Mouse (Mus musculus) left cerebral cortex, postnatal 10 days (tissue): ENCODE data around the gene Irx3. TPM values are rescaled to one million over a fixed set of nuclear protein-coding genes. Genes with fewer than 3 reads are reported as not detected.

Experiments used
- DNase-seq, 2 experiments: peaks; one replicate each; pipeline ENCODE4 v3.0.0; 2021 to 2022; ENCODE audit warnings: low spot score in 2 of 2, mixed read lengths in 1 of 2; ENCODE audit errors: extremely low spot score in 1 of 2
- intact Hi-C: fragments of 180-260 bp; cut with DNase I; formaldehyde crosslinking; loops from one replicate; pipeline ENCODE4 v1.15.1; 2025
- total RNA-seq, 2 experiments: library from RNA; stranded (reverse); gene quantifications; 2 replicates each; pipeline ENCODE4 v1.2.3; 2021

Gene Irx3
- total RNA-seq, 2 experiments from 2014 or later: 0.17 to 0.18 TPM

GRCm38 (mm10) chr8:91755062-91755461 lies 46.8 kb downstream of the Irx3 start:
- intact Hi-C loops: no loop called here

GRCm38 (mm10) chr8:91750794-91751125 lies 51.1 kb downstream of the Irx3 start:
- intact Hi-C loops: no loop called here
- DNase-seq: no peak

More at GRCm38 (mm10) chr8:91755062-91755461, 46.8 kb downstream of the Irx3 start:
- no peak for DNase-seq

- intact Hi-C loops: no loop called here
- no peak for DNase-seq
These were observed 51.6 kb downstream of the Irx3 start for GRCm38 (mm10) chr8:91750096-91750793.

GRCm38 (mm10) chr8:91749412-91749811 lies 52.5 kb downstream of the Irx3 start:
- DNase-seq: peak in 1 of 2 experiments; percentile 31
- intact Hi-C loops: no loop called here
